In the genomic region with DNA sequence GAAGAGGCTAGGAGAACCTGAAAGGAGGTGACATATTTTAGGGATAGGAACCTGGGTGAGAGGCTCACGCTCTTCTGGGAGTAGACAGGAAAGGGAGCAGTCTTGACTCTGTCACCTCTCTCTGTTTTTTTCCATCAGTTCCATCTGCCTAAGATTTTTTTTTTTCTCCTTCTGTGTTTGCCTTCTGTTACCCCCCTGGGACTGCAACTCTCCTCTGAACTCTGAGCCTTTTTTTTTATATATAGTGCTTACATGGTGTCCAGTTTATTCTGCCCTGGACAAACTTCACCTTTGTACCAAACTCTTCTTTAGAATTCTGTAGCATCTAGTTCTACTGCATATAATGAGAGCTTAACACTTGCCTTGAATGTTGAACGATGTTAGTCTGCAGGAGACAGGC, we compare ENCODE assay signal across 26 mouse cellular contexts.
"Had no signal": no experiment of that assay in that cellular context is flagged by ENCODE, and none has a peak within 500 bp of the region (broad histone marks: within the 10 kb centered on the region; RNA-seq: fewer than 3 reads in every experiment).

No protein-coding gene starts in this region.

- ATAC-seq: forebrain, embryonic 16.5 days; hindbrain, embryonic 16.5 days; inflammation-experienced regulatory T-cells, adult 6 months; intestine, embryonic 15.5 days; intestine, postnatal 0 days; liver, embryonic 12.5 days had no signal

- H3K4me2 ChIP-seq: heart, embryonic 11.5 days; heart, embryonic 13.5 days; heart, embryonic 15.5 days; hindbrain, embryonic 12.5 days; hindbrain, embryonic 14.5 days; intestine, embryonic 15.5 days; limb, embryonic 13.5 days; limb, embryonic 15.5 days; liver, embryonic 12.5 days had no signal

- H3K36me3 ChIP-seq: heart, embryonic 13.5 days; heart, embryonic 15.5 days; hindbrain, embryonic 10.5 days; hindbrain, embryonic 12.5 days; intestine, embryonic 15.5 days; limb, embryonic 13.5 days; limb, embryonic 15.5 days; liver, embryonic 12.5 days had no signal

- H3K9me3 ChIP-seq: heart, embryonic 13.5 days; heart, embryonic 15.5 days; hindbrain, embryonic 10.5 days; hindbrain, embryonic 12.5 days; intestine, embryonic 15.5 days; limb, embryonic 13.5 days; limb, embryonic 15.5 days; liver, embryonic 12.5 days had no signal

- H3K4me3 ChIP-seq: heart, embryonic 13.5 days; heart, embryonic 15.5 days; hindbrain, embryonic 10.5 days; hindbrain, embryonic 12.5 days; intestine, embryonic 15.5 days; limb, embryonic 13.5 days; limb, embryonic 15.5 days; liver, embryonic 12.5 days had no signal

- H3K27ac ChIP-seq: heart, embryonic 13.5 days; heart, embryonic 15.5 days; hindbrain, embryonic 10.5 days; hindbrain, embryonic 12.5 days; hindbrain, embryonic 14.5 days; intestine, embryonic 15.5 days; limb, embryonic 13.5 days; limb, embryonic 15.5 days; liver, embryonic 12.5 days; liver, embryonic 14.5 days had no signal

- H3K4me1 ChIP-seq: hindbrain, embryonic 10.5 days; hindbrain, embryonic 12.5 days; intestine, embryonic 15.5 days; liver, embryonic 12.5 days had no signal

- DNase-seq: gastrocnemius, postnatal 14 days; heart, adult 18-20 months; heart, postnatal 4 days; kidney, adult 18-20 months; kidney, adult 8-10 months; kidney, postnatal 10 days; kidney, postnatal 25 days; kidney, postnatal 4 days; layer of hippocampus, adult 9-11 months; layer of hippocampus, postnatal 36 days; left cerebral cortex, postnatal 4 days had no signal

- H3K27me3 ChIP-seq: heart, embryonic 13.5 days; heart, embryonic 15.5 days; hindbrain, embryonic 12.5 days; intestine, embryonic 15.5 days; limb, embryonic 13.5 days; limb, embryonic 15.5 days; liver, embryonic 12.5 days had no signal

- H3K9ac ChIP-seq: heart, embryonic 13.5 days; heart, embryonic 15.5 days; hindbrain, embryonic 12.5 days; hindbrain, embryonic 14.5 days; intestine, embryonic 15.5 days; limb, embryonic 13.5 days; limb, embryonic 15.5 days; liver, embryonic 12.5 days; liver, embryonic 14.5 days had no signal
